Mouse (Mus musculus) midbrain, embryonic 15.5 days (tissue): ENCODE data around the gene Sh3kbp1. TPM values are rescaled to one million over a fixed set of nuclear protein-coding genes. Genes with fewer than 3 reads are reported as not detected.

Experiments
- ATAC-seq: fragments of 200-750 bp; cut with Nextera tagmentation; replicated peaks from 2 replicates; pipeline ENCODE4 v1.8.0; 2017; ENCODE audit warnings: moderate TSS enrichment
- H3K27ac ChIP-seq: fragments of 300-500 bp; sonication (generic); 2 replicates; pipeline ENCODE4 v1.5.1; 2015; ENCODE audit warnings: mild to moderate bottlenecking, inconsistent platforms
- H3K27me3 ChIP-seq: fragments of 300-500 bp; sonication (generic); replicated peaks from 2 replicates; pipeline ENCODE4 v1.6.1; 2015; ENCODE audit warnings: inconsistent platforms
- H3K36me3 ChIP-seq: fragments of 300-500 bp; sonication (generic); replicated peaks from 2 replicates; pipeline ENCODE4 v1.6.1; 2015; ENCODE audit warnings: inconsistent platforms
- H3K4me1 ChIP-seq: fragments of 300-500 bp; sonication (generic); 2 replicates; pipeline ENCODE4 v1.6.1; 2015; ENCODE audit warnings: inconsistent platforms
- H3K4me2 ChIP-seq: fragments of 300-500 bp; sonication (generic); 2 replicates; pipeline ENCODE4 v1.6.1; 2015; ENCODE audit warnings: inconsistent platforms, mild to moderate bottlenecking, moderate library complexity
- H3K4me3 ChIP-seq: fragments of 300-500 bp; sonication (generic); 2 replicates; pipeline ENCODE4 v1.5.1; 2015; ENCODE audit warnings: mild to moderate bottlenecking, inconsistent platforms
- H3K9ac ChIP-seq: fragments of 300-500 bp; sonication (generic); 2 replicates; pipeline ENCODE4 v1.6.1; 2015; ENCODE audit warnings: mild to moderate bottlenecking, inconsistent platforms
- H3K9me3 ChIP-seq: fragments of 300-500 bp; sonication (generic); 2 replicates; pipeline ENCODE4 v1.6.1; 2016; ENCODE audit warnings: inconsistent platforms
- WGBS: fragments of 180-500 bp; shearing (Covaris S2); methylation state at CpG from one replicate; pipeline ENCODE4 v1.1.7; 2015; ENCODE audit warnings: mixed read lengths; 5-methylcytosine and 5-hydroxymethylcytosine counted together
- polyA plus RNA-seq: library from polyadenylated mRNA; unstranded; fragments of >200 nt; fragmentation: Nextera tagmentation; extraction: Ambion mirVana; gene quantifications from 2 replicates; pipeline ENCODE4 v1.2.1, GENCODE M21; 2015

Gene Sh3kbp1
- polyA plus RNA-seq, 1 experiment from 2014 or later: 44.5 TPM

DNA sequence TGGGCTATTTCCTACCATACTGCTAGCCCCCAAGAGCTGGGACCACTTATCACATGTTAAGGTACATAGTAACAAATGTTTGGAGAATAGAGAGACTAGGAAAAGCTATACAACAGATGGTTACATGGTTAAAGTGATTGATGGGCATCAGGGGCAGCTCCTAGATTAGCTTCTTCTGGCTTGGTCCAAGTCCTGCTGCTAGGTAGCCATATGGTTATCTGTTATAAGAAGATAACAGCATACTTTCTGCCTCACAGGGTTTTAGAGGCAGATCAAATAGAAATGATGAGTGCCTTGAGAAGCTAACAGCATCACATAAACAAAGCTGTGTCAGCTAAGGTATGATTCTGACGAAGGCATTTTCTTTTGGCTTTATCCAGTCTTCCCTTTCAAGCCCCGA lies 334.3 kb downstream of the Sh3kbp1 start:
- Histone ChIP-seq H3K4me2 (no peak overlapping the region), H3K27ac (no peak overlapping the region), H3K4me1 (no peaks in the 10 kb centered on the region), H3K9me3 (no peaks in the 10 kb centered on the region), H3K4me3 (no peak overlapping the region), H3K27me3 (no peaks in the 10 kb centered on the region; the same call in 1 of the 2 replicates), H3K36me3 (no peaks in the 10 kb centered on the region), H3K9ac (no peak overlapping the region)
- 73% methylated on average over 2 of the region's 2 CpGs for WGBS
- no peak for ATAC-seq

DNA sequence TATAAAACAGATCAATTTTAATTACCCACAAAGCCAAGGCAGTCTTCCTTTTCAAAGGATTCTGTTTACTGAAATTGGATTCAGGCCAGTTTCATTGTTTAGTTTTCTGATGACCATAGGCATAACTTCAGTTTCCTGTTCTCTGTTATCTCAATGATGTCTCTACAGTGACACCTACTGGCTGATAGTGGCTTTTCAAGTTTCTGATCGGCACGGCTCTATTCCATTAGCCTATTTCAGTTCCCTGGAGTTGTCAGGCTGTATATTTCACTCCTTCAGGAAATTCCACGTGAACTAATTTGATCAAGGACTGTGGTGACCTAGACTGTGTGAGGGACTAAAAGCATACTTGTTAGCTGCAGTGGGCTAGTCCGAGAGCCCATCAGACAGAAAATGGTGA lies 336.2 kb downstream of the Sh3kbp1 start:
- no peaks in the 10 kb centered on the region for H3K9me3 ChIP-seq
- peaks cover 2% of the 10 kb centered on the region; the same call in 1 of the 2 replicates for H3K27me3 ChIP-seq
- no peak overlapping the region for H3K9ac ChIP-seq
- no peak overlapping the region for H3K4me3 ChIP-seq
- H3K27ac ChIP-seq: no peak overlapping the region
- H3K4me1 ChIP-seq: no peaks in the 10 kb centered on the region
- no peaks in the 10 kb centered on the region for H3K36me3 ChIP-seq
- peak; percentile 80 for ATAC-seq
- WGBS: 30% methylated on average over 4 of the region's 4 CpGs
- H3K4me2 ChIP-seq: no peak overlapping the region

DNA sequence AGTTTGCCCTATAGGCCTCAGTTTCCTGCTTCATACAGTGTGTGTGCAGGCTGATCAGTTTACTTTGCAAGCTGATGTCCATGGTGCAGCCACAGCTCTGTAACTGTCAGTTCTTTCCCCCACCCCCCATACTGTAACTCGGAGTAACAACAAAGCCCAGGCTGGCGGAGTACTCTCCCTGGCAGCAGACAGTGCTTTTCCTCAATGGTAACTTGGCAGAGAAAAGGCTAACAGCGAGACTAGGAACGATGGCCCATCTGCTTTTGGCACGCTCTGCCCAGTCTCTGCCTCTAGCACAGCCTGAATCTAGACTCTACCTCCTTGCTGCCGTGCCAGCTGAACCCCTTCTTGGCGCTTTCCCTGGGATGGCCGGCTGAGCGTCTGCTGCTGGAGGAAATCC lies 336.9 kb downstream of the Sh3kbp1 start:
- H3K4me2 ChIP-seq: no peak overlapping the region
- 86% methylated on average over 9 of the region's 9 CpGs for WGBS
- H3K36me3 ChIP-seq: no peaks in the 10 kb centered on the region
- H3K27me3 ChIP-seq: peaks cover 2% of the 10 kb centered on the region; the same call in 1 of the 2 replicates
- ATAC-seq: peak; percentile 55; the same call in 1 of the 2 replicates
- no peak overlapping the region for H3K4me3 ChIP-seq
- no peaks in the 10 kb centered on the region for H3K9me3 ChIP-seq
- no peaks in the 10 kb centered on the region for H3K4me1 ChIP-seq
- H3K27ac ChIP-seq: no peak overlapping the region
- no peak overlapping the region for H3K9ac ChIP-seq

DNA sequence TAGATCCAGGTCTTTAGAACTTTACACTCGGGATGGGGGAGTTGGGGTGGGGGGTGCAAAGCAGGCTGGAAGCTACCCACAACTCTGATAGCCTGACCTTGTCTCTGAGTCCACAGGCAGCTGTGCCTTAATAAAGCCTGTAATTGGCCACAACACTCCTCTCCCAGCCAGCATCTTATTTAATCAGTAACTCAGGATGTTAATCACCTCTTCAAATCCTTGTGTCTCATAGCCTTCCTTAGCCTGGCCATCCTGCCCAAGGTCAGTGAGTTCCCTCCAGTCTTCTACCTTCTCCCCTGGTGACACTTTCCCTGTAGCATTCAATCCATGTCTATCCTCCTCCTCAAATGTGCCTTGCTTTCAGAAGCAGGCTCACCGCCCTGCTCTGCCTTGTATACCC lies 342.0 kb downstream of the Sh3kbp1 start:
- 95% methylated on average over 2 of the region's 2 CpGs for WGBS
- ATAC-seq: no peak

DNA sequence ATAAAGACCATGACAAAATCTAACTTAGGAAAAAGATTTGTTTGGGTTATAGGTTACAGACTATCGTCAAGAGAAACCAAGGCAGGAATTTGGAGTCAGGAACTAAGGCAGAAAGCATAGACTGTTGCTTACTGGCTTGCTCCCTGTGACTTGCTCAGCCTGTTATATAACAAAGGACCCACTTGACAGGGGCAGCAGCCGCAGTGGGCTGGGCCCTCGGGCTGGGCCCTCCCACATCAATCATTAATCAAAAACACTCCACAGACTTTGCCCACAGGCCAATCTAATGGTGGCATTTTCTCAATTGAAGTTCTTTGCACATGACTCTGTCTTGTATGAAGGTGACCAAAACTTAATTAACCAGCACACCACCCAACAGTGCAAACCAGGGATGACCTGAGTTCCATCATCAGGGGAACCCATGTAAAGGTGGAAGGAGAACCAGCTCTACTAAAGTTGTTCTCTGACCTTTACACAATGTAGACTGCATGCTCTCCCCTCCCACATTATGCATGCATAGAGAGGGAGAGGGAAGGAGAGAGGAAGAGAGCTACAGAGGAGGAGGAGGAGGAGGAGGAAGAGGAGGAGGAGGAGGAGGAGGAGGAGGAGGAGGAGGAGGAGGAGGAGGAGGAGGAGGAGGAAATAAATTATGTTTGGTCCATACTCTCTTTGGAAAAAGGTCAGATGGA lies 344.2 kb downstream of the Sh3kbp1 start:
- Histone ChIP-seq H3K4me3 (no peak overlapping the region), H3K27me3 (0 out of 2 replicates have a peak, but pooled peaks cover 2% of the 10 kb centered on the region), H3K9me3 (no peaks in the 10 kb centered on the region), H3K36me3 (no peaks in the 10 kb centered on the region), H3K4me2 (no peak overlapping the region), H3K27ac (no peak overlapping the region), H3K4me1 (no peaks in the 10 kb centered on the region), H3K9ac (no peak overlapping the region)
- ATAC-seq: no peak
- 69% methylated on average over 3 of the region's 3 CpGs for WGBS

More for the DNA sequence above, 342.0 kb downstream of the Sh3kbp1 start:
- Histone ChIP-seq H3K9me3 (no peaks in the 10 kb centered on the region), H3K9ac (no peak overlapping the region), H3K36me3 (no peaks in the 10 kb centered on the region), H3K27me3 (0 out of 2 replicates have a peak, but pooled peaks cover 2% of the 10 kb centered on the region), H3K27ac (no peak overlapping the region), H3K4me3 (no peak overlapping the region), H3K4me1 (no peaks in the 10 kb centered on the region), H3K4me2 (no peak overlapping the region)

DNA sequence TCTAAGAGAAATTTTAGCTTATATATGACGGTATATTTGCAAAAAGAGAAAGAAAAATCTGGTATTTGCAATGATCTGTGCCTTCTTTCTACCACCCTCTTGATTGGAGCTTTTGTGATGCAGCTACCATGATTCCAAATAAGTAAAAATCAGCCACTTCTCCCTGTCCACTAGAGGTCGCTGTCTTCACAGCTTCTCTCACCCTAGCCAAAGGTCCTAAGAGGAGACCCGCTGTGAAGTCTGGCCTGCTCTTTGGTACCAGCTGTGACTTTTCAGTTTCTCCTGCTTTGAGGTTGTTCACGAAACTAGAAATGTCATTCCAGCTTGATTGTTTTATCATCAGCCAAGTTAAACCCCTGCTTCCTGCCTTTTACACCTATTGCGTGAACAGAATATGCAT lies 346.7 kb downstream of the Sh3kbp1 start:
- no peaks in the 10 kb centered on the region for H3K9me3 ChIP-seq
- H3K27ac ChIP-seq: no peak overlapping the region
- no peak for ATAC-seq
- no peak overlapping the region for H3K4me3 ChIP-seq
- H3K4me2 ChIP-seq: no peak overlapping the region
- H3K9ac ChIP-seq: no peak overlapping the region
- 30% methylated on average over 5 of the region's 5 CpGs for WGBS
- no peaks in the 10 kb centered on the region for H3K4me1 ChIP-seq
- 0 out of 2 replicates have a peak, but pooled peaks cover 4% of the 10 kb centered on the region for H3K27me3 ChIP-seq
- no peaks in the 10 kb centered on the region for H3K36me3 ChIP-seq

DNA sequence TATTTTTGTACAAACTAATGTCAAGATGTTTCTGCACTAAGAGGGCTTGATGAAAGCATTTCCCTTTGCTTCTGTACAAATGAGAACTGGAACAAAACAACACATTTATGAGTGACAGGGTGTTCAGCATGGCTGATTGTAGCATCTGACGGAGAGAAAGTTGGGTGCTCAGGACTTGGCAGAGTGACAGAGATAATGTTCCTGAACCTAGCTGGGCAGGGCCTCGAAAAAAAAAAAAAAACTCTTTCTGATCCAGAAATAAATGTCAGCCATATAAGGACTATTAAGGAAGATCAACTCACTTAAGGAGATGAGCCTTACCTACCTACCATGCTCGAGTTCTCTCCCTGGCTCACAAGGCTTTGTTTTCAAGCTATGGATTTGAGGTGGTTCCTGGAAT lies 349.2 kb downstream of the Sh3kbp1 start:
- Histone ChIP-seq H3K36me3 (no peaks in the 10 kb centered on the region), H3K27ac (no peak overlapping the region), H3K9me3 (no peaks in the 10 kb centered on the region), H3K4me1 (no peaks in the 10 kb centered on the region), H3K9ac (no peak overlapping the region), H3K4me3 (no peak overlapping the region), H3K4me2 (no peak overlapping the region), H3K27me3 (0 out of 2 replicates have a peak, but pooled peaks cover 4% of the 10 kb centered on the region)
- ATAC-seq: no peak
- WGBS: 64% methylated on average over 3 of the region's 3 CpGs

DNA sequence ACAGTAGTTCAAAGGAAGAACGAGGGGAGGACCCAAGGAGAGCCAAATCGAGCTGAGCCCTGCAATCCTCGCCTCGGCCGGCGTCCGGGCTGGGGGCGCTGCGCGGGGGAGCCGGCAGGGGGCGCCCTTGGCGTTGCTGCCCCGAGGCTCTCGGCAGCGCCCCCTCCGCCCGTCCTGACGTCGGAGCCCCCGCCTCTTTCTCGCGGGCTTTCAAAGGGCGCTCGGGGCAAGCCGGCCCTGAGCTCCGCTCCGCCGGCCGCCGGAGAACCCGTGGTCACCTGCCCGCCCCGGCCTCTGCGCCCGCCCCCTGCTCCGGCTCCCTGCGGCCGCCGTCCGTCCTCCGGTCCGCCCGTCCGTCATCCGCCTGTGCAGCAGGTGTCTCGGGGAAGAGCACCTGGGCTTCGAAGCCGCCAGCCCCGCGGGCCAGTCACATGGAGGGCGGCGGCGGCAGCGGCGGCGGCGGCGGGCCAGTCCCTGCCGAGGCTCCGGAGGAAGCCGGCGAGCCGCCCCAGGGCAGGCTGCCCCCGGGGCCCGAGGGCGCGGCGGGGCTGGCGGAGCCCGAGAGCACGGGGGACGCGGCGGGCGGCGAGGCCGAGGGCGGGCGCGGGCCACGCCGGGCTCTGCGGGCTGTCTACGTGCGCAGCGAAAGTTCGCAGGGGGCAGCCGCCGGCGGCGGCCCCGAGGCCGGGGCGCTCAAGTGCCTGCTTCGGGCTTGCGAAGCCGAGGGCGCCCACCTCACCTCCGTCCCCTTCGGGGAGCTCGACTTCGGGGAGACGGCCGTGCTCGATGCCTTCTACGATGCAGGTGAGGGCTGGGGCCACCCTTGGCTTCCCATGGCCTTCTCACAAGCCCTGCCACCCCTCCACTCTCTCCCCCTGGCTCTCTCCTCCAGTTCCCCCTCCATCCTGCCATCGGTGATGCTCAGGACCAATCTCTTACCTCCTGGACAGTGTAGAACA lies 361.2 kb downstream of the Sh3kbp1 start, which contains the start of gene Map3k15:
TSS of gene Map3k15 (plus strand) at position 432 of the 959 bp plus-strand sequence.
- 0 out of 2 replicates have a peak, but pooled peaks cover 3% of the 10 kb centered on the region for H3K4me1 ChIP-seq
- no peaks in the 10 kb centered on the region for H3K36me3 ChIP-seq
- H3K27ac ChIP-seq: no peak within 1 kb of the TSS
- H3K9ac ChIP-seq: peak within 1 kb of the TSS; percentile 14; the same call in 1 of the 2 replicates
- peak within 1 kb of the TSS; percentile 73 for H3K4me2 ChIP-seq
- peak within 1 kb of the TSS; percentile 46 for H3K4me3 ChIP-seq
- 29% methylated on average over 65 of the region's 108 CpGs for WGBS
- no peaks in the 10 kb centered on the region for H3K9me3 ChIP-seq
- peaks cover 18% of the 10 kb centered on the region; the same call in 1 of the 2 replicates for H3K27me3 ChIP-seq
- peak; percentile 69 for ATAC-seq

DNA sequence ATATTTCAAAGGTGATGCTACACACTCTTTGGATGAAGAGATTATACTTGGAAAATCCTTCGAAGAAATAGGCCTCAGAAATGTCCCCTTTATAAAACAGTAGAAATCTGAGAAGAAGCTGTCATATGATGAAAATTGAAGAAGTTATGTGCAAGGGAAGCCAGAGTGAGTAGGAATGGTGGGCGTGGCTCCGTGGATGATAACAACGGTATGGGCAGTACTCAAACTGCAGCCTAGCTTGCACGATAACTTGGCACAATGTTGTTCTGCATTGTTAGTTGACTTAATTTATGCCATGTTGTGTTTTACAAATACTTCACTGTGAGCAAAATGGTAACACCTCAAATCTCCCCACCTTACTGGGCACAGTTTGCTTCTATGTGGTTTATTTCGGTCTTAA lies 368.7 kb downstream of the Sh3kbp1 start:
- Histone ChIP-seq H3K27ac (no peak overlapping the region), H3K9me3 (no peaks in the 10 kb centered on the region), H3K36me3 (no peaks in the 10 kb centered on the region), H3K9ac (no peak overlapping the region), H3K4me3 (no peak overlapping the region), H3K4me1 (no peaks in the 10 kb centered on the region), H3K4me2 (no peak overlapping the region), H3K27me3 (peaks cover 5% of the 10 kb centered on the region; the same call in 1 of the 2 replicates)
- WGBS: 84% methylated on average over 6 of the region's 6 CpGs
- no peak for ATAC-seq

Other genes starting within 250 kb of the Sh3kbp1 start
- gene Map7d2, start 212.7 kb upstream of the Sh3kbp1 start, polyA plus RNA-seq: 37.2 and 40.1 TPM in 2 replicates
- gene Bclaf3, start 100.6 kb upstream of the Sh3kbp1 start, polyA plus RNA-seq: 25.5 and 26.3 TPM in 2 replicates